Mouse (Mus musculus): ENCODE data around the gene Asb16. TPM values are rescaled to one million over a fixed set of nuclear protein-coding genes. Genes with fewer than 3 reads are reported as not detected.

Asb16 gene
- polyA plus RNA-seq, 1 experiment from 2014 or later = 0.05 TPM

GRCm38 (mm10) chr11:102314321-102314720, 45.8 kb downstream of the Asb16 start:
- no peak for ATAC-seq (replicated peaks; ENCODE audit: insufficient number of reproducible peaks, insufficient read depth, low FRiP score, low read depth)
- Histone ChIP-seq H3K4me1 (replicated peaks) (peaks cover 35% of the 10 kb centered on the region), H3K36me3 (peaks cover 40% of the 10 kb centered on the region)

GRCm38 (mm10) chr11:102315690-102316571, 47.4 kb downstream of the Asb16 start:
- no peak for ATAC-seq (replicated peaks; ENCODE audit: insufficient number of reproducible peaks, insufficient read depth, low FRiP score, low read depth)
- 16% methylated on average over 14 of the region's 14 CpGs for WGBS

More at GRCm38 (mm10) chr11:102314321-102314720, 45.8 kb downstream of the Asb16 start:
- H3K9ac ChIP-seq = no peak overlapping the region
- no peak overlapping the region for H3K4me2 ChIP-seq
- H3K4me3 ChIP-seq = no peak overlapping the region
- no peaks in the 10 kb centered on the region for H3K27me3 ChIP-seq
- no peak overlapping the region for H3K27ac ChIP-seq
- H3K9me3 ChIP-seq (replicated peaks) = no peaks in the 10 kb centered on the region
- 87% methylated on average over 12 of the region's 12 CpGs for WGBS

GRCm38 (mm10) chr11:102316572-102317297, 48.2 kb downstream of the Asb16 start:
- ATAC-seq (replicated peaks; ENCODE audit: insufficient number of reproducible peaks, insufficient read depth, low FRiP score, low read depth) = peak; percentile 19
- Histone ChIP-seq H3K9me3 (replicated peaks) (no peaks in the 10 kb centered on the region), H3K27ac (peak overlapping the region; percentile 100), H3K4me1 (replicated peaks) (peaks cover 24% of the 10 kb centered on the region), H3K36me3 (peaks cover 34% of the 10 kb centered on the region), H3K9ac (peak overlapping the region; percentile 100), H3K4me3 (peak overlapping the region; percentile 99), H3K4me2 (peak overlapping the region; percentile 95), H3K27me3 (no peaks in the 10 kb centered on the region)
- under 1% methylated on average over 62 of the region's 80 CpGs for WGBS

More at GRCm38 (mm10) chr11:102315690-102316571, 47.4 kb downstream of the Asb16 start:
- H3K9me3 ChIP-seq (replicated peaks) = no peaks in the 10 kb centered on the region
- no peaks in the 10 kb centered on the region for H3K27me3 ChIP-seq
- H3K4me2 ChIP-seq = peak overlapping the region; percentile 95
- H3K4me1 ChIP-seq (replicated peaks) = peaks cover 27% of the 10 kb centered on the region
- peak overlapping the region; percentile 66 for H3K9ac ChIP-seq
- peaks cover 34% of the 10 kb centered on the region for H3K36me3 ChIP-seq
- peak overlapping the region; percentile 99 for H3K4me3 ChIP-seq
- peak overlapping the region; percentile 100 for H3K27ac ChIP-seq

DNA sequence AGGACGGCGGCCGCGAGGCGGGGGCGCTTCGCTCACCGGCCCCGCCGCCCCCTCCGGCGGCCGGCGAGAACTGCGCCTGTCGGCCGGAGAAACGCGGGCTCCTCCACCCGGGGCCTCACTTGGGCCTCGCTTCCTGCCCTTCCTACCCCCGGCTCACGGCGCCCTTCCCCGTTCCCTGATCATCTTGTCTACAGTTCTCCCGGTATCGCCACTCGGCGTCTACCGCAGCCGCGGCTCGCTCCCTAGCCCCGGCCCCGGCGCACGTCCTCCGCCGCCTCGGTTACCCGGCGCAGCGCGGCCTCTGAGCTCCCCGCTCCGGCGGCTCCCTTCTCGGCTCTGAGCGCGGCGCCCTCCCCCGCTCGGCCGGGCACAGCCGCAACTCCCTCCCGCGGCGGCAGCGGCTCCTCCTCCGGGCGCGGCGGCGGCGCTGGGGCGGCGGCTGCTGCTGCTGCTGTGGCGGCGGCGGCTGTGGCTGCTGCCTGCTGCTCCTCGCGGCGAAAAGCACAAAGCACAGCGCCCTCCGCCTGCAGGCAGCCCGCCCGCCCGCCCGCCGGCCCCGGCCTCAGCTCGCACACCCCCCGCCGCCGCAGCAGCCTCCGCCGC, 48.9 kb downstream of the Asb16 start:
- no peaks in the 10 kb centered on the region for H3K9me3 ChIP-seq (replicated peaks)
- no peaks in the 10 kb centered on the region for H3K27me3 ChIP-seq
- peak overlapping the region; percentile 95 for H3K4me2 ChIP-seq
- peaks cover 29% of the 10 kb centered on the region for H3K36me3 ChIP-seq
- WGBS = under 1% methylated on average over 71 of the region's 87 CpGs
- H3K4me3 ChIP-seq = peak overlapping the region; percentile 99
- H3K9ac ChIP-seq = peak overlapping the region; percentile 100
- H3K27ac ChIP-seq = peak overlapping the region; percentile 100
- H3K4me1 ChIP-seq (replicated peaks) = peaks cover 24% of the 10 kb centered on the region
- peak; percentile 7 for ATAC-seq (replicated peaks; ENCODE audit: insufficient number of reproducible peaks, insufficient read depth, low FRiP score, low read depth)

GRCm38 (mm10) chr11:102317901-102318575, 49.5 kb downstream of the Asb16 start:
- Histone ChIP-seq H3K9me3 (replicated peaks) (no peaks in the 10 kb centered on the region), H3K4me3 (peak overlapping the region; percentile 99), H3K9ac (peak overlapping the region; percentile 100), H3K4me1 (replicated peaks) (peaks cover 24% of the 10 kb centered on the region), H3K27ac (peak overlapping the region; percentile 100), H3K27me3 (no peaks in the 10 kb centered on the region), H3K36me3 (peaks cover 23% of the 10 kb centered on the region), H3K4me2 (peak overlapping the region; percentile 95)
- peak; percentile 68 for ATAC-seq (replicated peaks; ENCODE audit: insufficient number of reproducible peaks, insufficient read depth, low FRiP score, low read depth)
- WGBS = under 1% methylated on average over 40 of the region's 77 CpGs

- H3K9me3 ChIP-seq (replicated peaks) = no peaks in the 10 kb centered on the region
- peak overlapping the region; percentile 100 for H3K27ac ChIP-seq
- H3K27me3 ChIP-seq = no peaks in the 10 kb centered on the region
- peak overlapping the region; percentile 95 for H3K4me2 ChIP-seq
- H3K36me3 ChIP-seq = peaks cover 16% of the 10 kb centered on the region
- no peak for ATAC-seq (replicated peaks; ENCODE audit: insufficient number of reproducible peaks, insufficient read depth, low FRiP score, low read depth)
- H3K4me1 ChIP-seq (replicated peaks) = peaks cover 24% of the 10 kb centered on the region
- peak overlapping the region; percentile 100 for H3K9ac ChIP-seq
- WGBS = under 1% methylated on average over 84 of the region's 84 CpGs
- peak overlapping the region; percentile 99 for H3K4me3 ChIP-seq
Measured at GRCm38 (mm10) chr11:102318576-102319409, 50.2 kb downstream of the Asb16 start.

DNA sequence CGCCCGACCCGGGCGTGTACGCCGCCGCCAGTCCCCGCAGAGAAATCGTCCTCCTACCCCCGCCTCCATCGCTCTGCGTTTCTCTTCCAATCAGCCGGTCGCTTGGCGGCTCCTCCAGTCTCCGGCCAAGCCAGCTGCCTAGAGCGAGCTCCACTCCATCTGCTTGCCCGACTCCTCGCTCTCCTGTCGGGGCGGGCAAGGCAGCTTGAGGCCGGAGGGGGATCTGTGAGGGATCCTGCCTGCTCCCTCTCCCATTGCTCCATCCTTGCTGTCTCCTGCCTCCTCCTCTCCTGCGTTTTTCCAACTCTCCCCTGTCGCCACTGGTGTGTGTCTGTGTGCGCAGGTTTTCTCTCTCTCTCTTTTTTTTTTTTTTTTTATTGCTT, 50.9 kb downstream of the Asb16 start, which contains the start of gene Ubtf:
Gene Ubtf, minus strand, starts transcription at position 333 of the 383 bp plus-strand sequence.
- Histone ChIP-seq H3K36me3 (peaks cover 10% of the 10 kb centered on the region), H3K4me2 (peak within 1 kb of the TSS; percentile 95), H3K9me3 (replicated peaks) (no peaks in the 10 kb centered on the region), H3K4me3 (peak within 1 kb of the TSS; percentile 99), H3K27me3 (no peaks in the 10 kb centered on the region), H3K9ac (peak within 1 kb of the TSS; percentile 100), H3K4me1 (replicated peaks) (peaks cover 24% of the 10 kb centered on the region), H3K27ac (peak within 1 kb of the TSS; percentile 100)
- under 1% methylated on average over 24 of the region's 25 CpGs for WGBS
- ATAC-seq (replicated peaks; ENCODE audit: insufficient number of reproducible peaks, insufficient read depth, low FRiP score, low read depth) = 0 out of 2 replicates have a peak, but pooled peaks have one; percentile 15

GRCm38 (mm10) chr11:102319941-102320685, 51.6 kb downstream of the Asb16 start:
- under 1% methylated on average over 38 of the region's 38 CpGs for WGBS
- no peaks in the 10 kb centered on the region for H3K9me3 ChIP-seq (replicated peaks)

GRCm38 (mm10) chr11:102320686-102321005, 52.1 kb downstream of the Asb16 start:
- no peaks in the 10 kb centered on the region for H3K27me3 ChIP-seq
- ATAC-seq (replicated peaks; ENCODE audit: insufficient number of reproducible peaks, insufficient read depth, low FRiP score, low read depth) = no peak
- no peaks in the 10 kb centered on the region for H3K36me3 ChIP-seq
- peak overlapping the region; percentile 95 for H3K4me2 ChIP-seq
- H3K9me3 ChIP-seq (replicated peaks) = no peaks in the 10 kb centered on the region
- H3K27ac ChIP-seq = peak overlapping the region; percentile 100
- H3K4me3 ChIP-seq = peak overlapping the region; percentile 99
- peaks cover 18% of the 10 kb centered on the region for H3K4me1 ChIP-seq (replicated peaks)
- WGBS = 11% methylated on average over 10 of the region's 10 CpGs
- H3K9ac ChIP-seq = peak overlapping the region; percentile 100

More at GRCm38 (mm10) chr11:102319941-102320685, 51.6 kb downstream of the Asb16 start:
- Histone ChIP-seq H3K36me3 (0 out of 2 replicates have a peak, but pooled peaks cover 5% of the 10 kb centered on the region), H3K27ac (peak overlapping the region; percentile 100), H3K27me3 (no peaks in the 10 kb centered on the region), H3K4me2 (peak overlapping the region; percentile 95), H3K9ac (peak overlapping the region; percentile 100), H3K4me1 (replicated peaks) (peaks cover 24% of the 10 kb centered on the region), H3K4me3 (peak overlapping the region; percentile 99)
- no peak for ATAC-seq (replicated peaks; ENCODE audit: insufficient number of reproducible peaks, insufficient read depth, low FRiP score, low read depth)

All from heart, embryonic 15.5 days (tissue).